Mouse (Mus musculus) frontal cortex, adult 2 months (tissue): ENCODE results near the gene Mmp15. TPM values are rescaled to one million over a fixed set of nuclear protein-coding genes. Genes with fewer than 3 reads are reported as not detected.
"Not testable (repeated sequence)": the region's sequence is repeated elsewhere in the genome, so short reads cannot be mapped to it uniquely, and the experiment has no call there.

Source experiments
- DNase-seq, 2 experiments: peaks; one replicate each; pipeline ENCODE4 v3.0.0; 2022; ENCODE audit warnings: low spot score in 1 of 2; ENCODE audit errors: extremely low spot score in 1 of 2
- polyA plus RNA-seq: library from polyadenylated mRNA; depleted of rRNA; stranded (reverse); fragments of >200 nt; gene quantifications from 2 replicates; pipeline ENCODE4 v1.2.3, GENCODE M21; 2012

Mmp15 gene
- polyA plus RNA-seq, 1 experiment = 8.4 TPM

DNA sequence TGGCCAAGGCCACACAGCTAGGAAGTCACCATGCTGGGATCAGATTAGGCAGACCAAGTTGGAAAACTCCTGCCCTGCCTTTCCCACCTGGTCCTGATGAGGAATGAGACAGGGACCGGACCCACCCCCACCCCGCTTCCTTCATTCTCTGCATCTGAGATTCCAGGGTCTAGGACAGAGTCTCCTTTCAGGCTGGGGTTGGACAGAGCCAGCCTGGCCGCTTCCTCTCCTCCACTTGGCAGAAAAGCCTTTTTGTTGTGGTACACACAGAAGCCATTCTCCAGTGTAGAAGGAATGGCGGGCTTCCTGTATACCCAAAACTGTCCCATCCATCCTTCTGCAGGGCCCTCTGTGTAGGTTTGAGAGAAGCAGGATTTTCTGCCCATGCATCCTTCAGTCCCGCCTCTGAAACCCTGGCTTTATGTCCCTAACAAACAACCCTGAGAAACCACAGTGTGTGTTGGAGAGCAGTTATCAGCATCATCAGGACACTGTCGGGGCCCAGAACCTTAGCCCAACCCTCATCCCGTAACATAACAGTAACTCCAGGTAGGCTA lies 23.4 kb downstream of the Mmp15 start:
- peak in 1 of 2 experiments; percentile 7 for DNase-seq

GRCm38 (mm10) chr8:95376309-95376999 lies 24.4 kb downstream of the Mmp15 start:
- DNase-seq = no peak

DNA sequence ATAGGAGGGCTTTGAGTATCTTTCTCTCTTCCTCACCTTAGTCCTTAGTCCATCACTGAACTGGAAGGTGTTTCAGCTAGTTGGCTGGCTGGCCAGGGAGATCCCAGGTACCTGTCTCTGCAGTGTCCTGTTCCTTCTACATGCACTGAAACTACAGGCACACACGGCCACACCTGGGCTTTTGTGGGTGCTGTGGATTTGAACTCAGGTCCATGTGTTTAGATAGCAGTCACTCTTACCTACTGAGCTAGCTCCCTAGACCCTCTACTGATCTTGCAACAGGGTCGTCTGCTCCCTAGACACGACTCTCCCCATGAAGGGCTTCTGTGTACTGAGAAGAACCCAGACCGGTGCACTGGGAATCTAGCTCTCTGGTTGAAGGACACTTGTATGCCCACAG lies 25.0 kb downstream of the Mmp15 start:
- DNase-seq = no peak

DNA sequence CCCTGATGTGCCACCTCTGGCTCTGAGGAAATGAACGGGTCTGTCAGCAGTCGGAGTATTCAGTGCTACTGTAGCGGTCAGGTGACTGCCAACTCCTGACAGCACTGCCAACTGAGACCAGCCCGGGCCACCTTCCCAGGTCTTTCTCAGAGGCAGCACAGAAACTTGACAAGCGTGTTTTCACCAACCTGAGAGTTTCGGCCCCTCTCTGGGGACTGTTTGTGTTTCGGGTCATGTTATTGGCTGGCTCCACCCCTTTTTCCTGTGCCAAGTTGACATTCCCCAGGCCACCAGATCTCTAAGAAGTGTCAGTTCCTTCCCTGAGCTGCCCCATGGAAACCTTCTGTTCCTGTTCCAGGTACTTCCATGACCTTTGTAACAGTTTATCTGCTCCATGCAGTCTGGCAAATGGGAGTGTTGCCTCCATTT lies 25.8 kb downstream of the Mmp15 start:
- no peak for DNase-seq

GRCm38 (mm10) chr8:95378928-95379327 lies 26.9 kb downstream of the Mmp15 start:
- DNase-seq = not testable (repeated sequence)

DNA sequence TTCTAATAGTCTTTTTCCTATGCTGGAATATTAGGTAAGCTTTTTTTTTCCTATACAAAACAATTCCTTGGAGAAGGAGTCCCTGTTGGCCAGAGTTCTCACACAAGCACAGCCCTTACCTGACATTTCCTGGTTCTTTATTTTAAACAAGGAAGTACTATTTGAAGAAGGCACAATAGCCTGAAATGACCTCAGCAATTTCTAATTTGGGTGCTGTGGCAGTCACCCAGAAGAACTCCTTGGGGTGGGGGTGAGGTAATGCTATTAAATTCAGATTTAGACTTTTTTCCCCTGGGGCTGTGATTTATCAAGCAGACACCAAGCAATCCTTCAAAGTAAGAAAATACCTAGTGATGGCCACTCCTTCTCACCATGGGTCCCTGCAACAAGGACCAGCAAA lies 28.9 kb downstream of the Mmp15 start:
- no peak for DNase-seq

DNA sequence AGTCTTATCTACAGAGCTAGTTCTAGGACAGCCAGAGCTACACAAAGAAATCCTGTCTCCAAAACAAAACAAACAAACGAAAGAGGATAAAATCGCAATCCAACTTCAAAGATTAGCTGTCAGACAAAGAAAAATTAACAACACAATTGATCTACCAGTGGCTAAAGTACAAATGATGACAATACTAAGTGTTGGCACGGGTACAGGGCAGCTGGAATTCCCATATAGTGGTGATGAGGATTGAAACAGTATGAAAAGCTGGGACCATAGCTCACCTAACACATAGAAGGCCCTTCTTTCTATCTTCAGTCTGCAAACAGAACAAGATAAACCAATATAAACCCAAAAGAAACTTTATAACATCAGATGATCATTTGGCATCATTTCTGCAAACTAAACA lies 29.5 kb downstream of the Mmp15 start:
- DNase-seq = no peak

DNA sequence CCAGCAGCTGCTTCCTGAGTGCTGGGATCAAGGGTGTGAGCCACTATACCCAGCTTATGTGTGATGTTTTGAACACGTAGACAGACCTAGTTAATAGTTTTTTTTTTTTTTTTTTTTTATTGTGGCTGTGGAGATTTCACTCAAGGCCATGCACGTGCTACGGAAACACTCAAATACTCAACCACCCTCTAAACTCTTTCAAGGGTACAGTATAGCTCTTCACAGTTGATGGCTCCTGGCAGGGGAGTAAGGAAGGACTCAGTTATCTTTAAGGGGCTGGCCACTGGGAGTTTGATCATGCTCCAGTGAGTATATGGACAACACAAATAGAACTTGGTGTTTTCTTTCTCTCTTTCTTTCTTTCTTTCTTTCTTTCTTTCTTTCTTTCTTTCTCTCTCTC lies 32.4 kb downstream of the Mmp15 start:
- no peak for DNase-seq

GRCm38 (mm10) chr8:95386037-95386436 lies 34.0 kb downstream of the Mmp15 start:
- DNase-seq = no peak

DNA sequence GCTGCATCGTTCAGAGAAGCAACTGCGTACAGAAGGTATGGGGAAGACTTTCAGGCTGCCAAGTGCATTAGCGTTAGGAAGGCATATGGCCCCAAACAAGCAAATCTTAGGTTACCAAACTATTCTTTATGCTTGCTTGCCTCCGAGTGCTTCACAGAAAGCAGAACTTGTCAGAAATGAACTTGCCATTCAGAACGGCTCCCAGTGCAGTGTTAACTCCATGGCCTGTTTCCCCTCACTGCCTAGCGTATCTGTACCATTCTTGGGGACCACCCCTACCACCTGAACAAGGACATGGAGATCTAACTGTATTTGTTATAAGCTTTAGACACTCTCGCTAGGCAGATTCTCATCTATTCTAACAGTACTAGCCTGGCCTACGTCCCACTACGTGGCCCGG lies 35.2 kb downstream of the Mmp15 start:
- no peak for DNase-seq

GRCm38 (mm10) chr8:95387936-95388335 lies 35.9 kb downstream of the Mmp15 start:
- DNase-seq = no peak

GRCm38 (mm10) chr8:95390312-95390711 lies 38.2 kb downstream of the Mmp15 start:
- no peak for DNase-seq

DNA sequence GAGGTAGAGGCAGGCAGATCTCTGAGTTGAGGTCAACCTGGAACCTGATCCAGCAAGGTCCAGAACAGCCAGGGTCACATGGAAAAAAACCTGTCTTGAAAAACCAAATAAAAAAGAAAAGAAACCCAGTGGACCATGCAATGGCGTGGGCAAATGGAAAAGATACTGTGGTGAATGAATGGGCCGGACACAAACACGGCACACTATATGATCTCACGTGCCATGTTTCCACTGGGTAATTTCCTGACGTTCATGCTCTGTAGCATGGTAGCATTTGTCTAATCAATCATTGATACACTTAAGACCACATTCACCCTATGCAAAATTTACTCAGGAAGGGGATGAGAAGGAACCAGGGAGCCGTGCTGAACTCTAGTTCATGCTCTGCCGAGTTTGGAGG lies 39.0 kb downstream of the Mmp15 start:
- DNase-seq = no peak

GRCm38 (mm10) chr8:95392604-95393003 lies 40.5 kb downstream of the Mmp15 start:
- DNase-seq = no peak

DNA sequence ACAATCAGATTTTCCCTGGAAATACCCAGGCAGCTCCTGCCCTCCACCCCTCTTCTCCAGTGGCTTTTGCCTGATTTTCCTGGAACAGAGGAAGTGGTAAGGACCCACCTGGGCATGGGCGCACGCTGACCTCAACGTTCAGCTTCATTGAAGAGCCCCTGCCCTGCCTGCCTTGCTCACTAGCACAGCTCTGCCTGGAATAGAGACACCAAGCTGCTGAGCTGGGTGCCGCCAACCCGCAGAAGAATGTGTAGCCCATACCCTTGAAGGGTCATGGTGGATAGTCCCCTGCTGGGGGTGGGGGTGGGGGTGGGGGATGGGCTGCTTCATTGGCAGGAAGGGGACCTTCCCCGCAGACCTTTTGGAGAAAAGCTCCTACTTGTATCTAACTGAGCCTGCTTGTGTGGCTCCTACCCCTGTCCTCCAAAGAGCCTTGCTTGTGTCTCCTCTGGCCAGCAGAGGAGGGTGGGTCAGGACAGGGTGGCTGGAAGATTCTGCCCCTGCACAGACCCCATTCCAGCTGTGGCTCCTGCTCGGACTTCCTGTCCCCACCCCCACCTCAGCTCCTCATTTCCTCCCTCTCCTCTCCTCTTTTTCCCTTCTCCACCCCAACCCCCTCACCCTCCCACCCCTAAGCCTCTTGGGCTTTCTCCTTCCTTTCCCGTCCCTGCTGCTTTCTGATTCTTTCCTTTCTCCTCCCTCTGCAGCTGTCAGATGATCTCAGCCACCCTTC lies 43.3 kb downstream of the Mmp15 start:
- no peak for DNase-seq

DNA sequence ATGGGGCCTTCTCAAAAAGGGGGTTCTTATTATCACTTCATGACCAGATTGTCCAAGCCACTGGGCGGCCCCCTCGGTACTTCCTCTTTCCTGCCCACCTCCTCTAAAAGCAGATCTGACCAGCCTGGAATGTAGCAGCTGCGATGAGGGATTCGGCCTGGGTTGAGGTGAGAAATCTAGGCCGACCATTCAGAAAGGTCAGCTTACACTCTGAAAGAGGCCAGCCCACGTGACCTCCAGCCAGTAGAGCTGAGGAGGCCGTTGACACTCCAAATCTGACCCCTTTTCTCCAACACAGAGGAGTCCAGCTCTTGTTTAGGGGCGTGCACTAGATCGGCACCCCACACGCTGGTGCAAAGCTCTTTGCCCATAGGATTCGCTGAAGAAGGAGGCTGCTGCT lies 44.7 kb downstream of the Mmp15 start:
- DNase-seq = no peak

- DNase-seq = no peak
Observed at GRCm38 (mm10) chr8:95397201-95397600, 45.1 kb downstream of the Mmp15 start.

DNA sequence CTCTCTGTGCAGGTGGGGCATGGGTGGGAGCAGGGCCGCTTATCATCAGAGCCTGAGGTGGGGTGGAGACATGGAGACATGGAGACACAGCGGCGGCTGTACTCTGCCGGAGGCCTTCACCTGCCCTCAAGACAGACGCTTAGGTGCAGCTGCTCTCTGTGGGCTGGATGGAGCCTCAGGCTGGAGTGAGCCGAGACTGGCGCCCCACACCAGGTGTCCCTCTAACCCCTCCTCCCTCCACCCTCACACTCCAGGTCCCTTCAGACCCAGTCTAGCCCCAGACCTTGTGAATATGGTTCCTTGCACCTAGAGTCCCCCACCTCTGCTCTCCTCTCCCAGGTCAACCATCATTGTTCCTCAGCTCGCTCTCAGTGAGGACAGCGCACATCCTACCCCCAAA lies 47.1 kb downstream of the Mmp15 start:
- no peak for DNase-seq

DNA sequence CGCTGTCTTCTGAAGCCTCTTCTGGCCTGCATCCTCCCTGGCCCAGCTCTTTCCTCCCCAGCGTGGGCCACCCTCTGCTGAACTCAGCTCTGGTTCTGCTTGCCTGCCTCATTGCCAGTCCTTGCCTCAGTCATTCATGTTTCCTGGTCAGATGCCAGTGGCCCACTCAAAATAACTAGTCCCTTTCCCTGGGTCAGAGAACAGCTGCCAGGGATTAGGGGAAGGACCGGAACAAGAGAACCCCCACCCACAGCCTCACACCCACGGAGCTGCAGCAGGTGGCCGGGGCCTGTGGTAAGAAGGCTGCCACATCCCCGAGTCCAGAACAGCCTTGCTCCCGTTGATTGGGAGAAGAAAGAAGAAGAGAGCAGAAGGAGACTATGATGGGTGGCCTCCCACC lies 49.0 kb downstream of the Mmp15 start:
- no peak for DNase-seq

DNA sequence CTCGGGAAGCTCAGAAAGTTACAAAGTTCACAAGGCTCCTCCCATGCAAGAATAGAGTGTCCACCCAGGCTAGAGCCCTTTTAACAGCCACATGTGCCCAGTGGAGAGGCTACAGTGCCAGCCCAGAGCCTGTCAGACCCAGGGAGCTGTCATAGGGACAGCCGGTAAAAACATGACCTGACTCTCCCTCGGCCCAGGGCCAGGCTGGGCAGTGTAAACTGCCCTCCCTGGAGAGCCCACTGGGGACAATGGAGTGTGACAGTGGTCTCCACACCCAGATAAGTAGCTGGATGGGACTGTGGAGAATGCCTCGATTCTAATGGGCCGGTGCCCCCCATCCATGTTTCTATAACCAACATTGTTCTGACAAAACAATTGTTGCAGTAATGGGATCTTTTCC lies 57.5 kb downstream of the Mmp15 start:
- DNase-seq = no peak

DNA sequence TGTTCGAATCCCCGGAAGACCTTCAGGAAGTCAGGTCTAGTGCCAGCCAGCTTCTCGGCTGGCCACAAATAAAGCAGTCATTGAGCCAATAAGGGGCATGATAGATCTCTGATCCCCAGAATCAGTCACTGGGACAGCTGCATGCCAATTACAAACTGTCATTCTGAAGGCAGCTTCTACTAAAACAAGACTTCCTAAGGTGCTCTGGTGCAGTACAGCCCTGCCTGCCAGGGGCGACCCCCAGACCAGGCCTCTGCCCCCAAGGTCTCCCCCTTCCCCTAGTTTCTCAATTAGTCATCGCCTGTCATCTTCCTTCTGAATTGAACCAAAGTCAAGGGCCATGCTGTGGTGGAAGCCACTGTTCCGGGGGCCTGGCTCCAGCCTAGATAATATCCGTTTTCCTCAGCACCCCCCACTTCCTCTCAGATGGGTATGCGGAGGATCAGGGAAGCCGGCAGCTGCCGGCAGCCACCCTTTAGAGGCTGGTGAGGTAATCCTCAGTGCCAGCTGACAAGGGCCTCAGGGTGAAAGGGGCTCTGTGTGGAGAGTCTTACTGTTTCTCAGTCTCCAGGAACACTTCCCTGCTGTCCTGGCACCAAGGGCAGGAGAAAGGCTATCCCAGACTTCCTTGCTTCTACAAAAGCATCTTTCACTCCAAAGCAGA lies 59.4 kb downstream of the Mmp15 start:
- no peak for DNase-seq
